Mouse (Mus musculus) MEL (cell line): Measurements from ENCODE around the gene Trdmt1. TPM values are rescaled to one million over a fixed set of nuclear protein-coding genes. Genes with fewer than 3 reads are reported as not detected.
A peak's percentile ranks its signal among the peaks of the same experiment; 100 is the strongest.

Source experiments
- DNase-seq: peaks from one replicate; pipeline ENCODE4 v3.0.0; 2011; ENCODE audit warnings: low read depth, low spot score
- H3K27ac ChIP-seq: 2 replicates; pipeline ENCODE4 v1.5.1; 2012; ENCODE audit warnings: low read depth, mild to moderate bottlenecking, control low read depth, low read length, moderate library complexity; ENCODE audit not compliant: control insufficient read depth
- H3K27me3 ChIP-seq, 2 experiments: fragments of 150-350 bp in 1 of 2; sonication (generic) in 1 of 2; 2 replicates each; pipeline ENCODE4 v1.6.1; 2012; ENCODE audit warnings: low read length in 2 of 2, mild to moderate bottlenecking in 2 of 2, improper control_type of control experiment in 1 of 2, moderate library complexity in 1 of 2; ENCODE audit not compliant: insufficient read depth in 2 of 2, control insufficient read depth in 1 of 2
- H3K36me3 ChIP-seq, 2 experiments: 2 replicates each; pipeline ENCODE4 v1.6.1; 2012 to 2014; ENCODE audit warnings: low read length in 2 of 2, improper control_type of control experiment in 1 of 2, inconsistent platforms in 1 of 2, mild to moderate bottlenecking in 1 of 2; ENCODE audit not compliant: insufficient read depth in 2 of 2, control insufficient read depth in 1 of 2
- H3K4me1 ChIP-seq, 2 experiments: fragments of 150-350 bp in 1 of 2; sonication (generic) in 1 of 2; 2 replicates each; pipeline ENCODE4 v1.6.1; 2012; ENCODE audit warnings: low read length in 2 of 2, improper control_type of control experiment in 1 of 2, mild to moderate bottlenecking in 1 of 2; ENCODE audit not compliant: insufficient read depth in 2 of 2, control insufficient read depth in 1 of 2
- H3K4me3 ChIP-seq, 2 experiments: fragments of 150-350 bp in 1 of 2; sonication (generic) in 1 of 2; 2 replicates each; pipeline ENCODE4 v1.5.1; 2012; ENCODE audit warnings: low read depth in 2 of 2, low read length in 2 of 2, mild to moderate bottlenecking in 2 of 2, moderate library complexity in 2 of 2, control low read depth in 1 of 2, improper control_type of control experiment in 1 of 2; ENCODE audit not compliant: control insufficient read depth in 1 of 2, insufficient read depth in 1 of 2
- H3K79me2 ChIP-seq: 2 replicates; pipeline ENCODE4 v1.6.1; 2012; ENCODE audit warnings: mild to moderate bottlenecking, low read length, moderate library complexity; ENCODE audit not compliant: control insufficient read depth, poor library complexity, insufficient read depth
- H3K9ac ChIP-seq: 2 replicates; pipeline ENCODE4 v1.6.1; 2012; ENCODE audit warnings: low read depth, mild to moderate bottlenecking, control low read depth, low read length, moderate library complexity; ENCODE audit not compliant: control insufficient read depth, poor library complexity, severe bottlenecking
- H3K9me3 ChIP-seq: fragments of 150-350 bp; sonication (generic); replicated peaks from 2 replicates; pipeline ENCODE4 v1.6.1; 2012; ENCODE audit warnings: mild to moderate bottlenecking, low read length, improper control_type of control experiment, moderate library complexity; ENCODE audit not compliant: insufficient read depth
- BHLHE40 ChIP-seq: IDR thresholded peaks from 2 replicates; pipeline ENCODE4 v1.6.1; 2012; ENCODE audit warnings: low read depth, mild to moderate bottlenecking, inconsistent platforms, low read length, improper control_type of control experiment, borderline replicate concordance
- CHD1 ChIP-seq: IDR thresholded peaks from 2 replicates; pipeline ENCODE4 v1.6.1; 2012; ENCODE audit warnings: low read depth, mild to moderate bottlenecking, inconsistent platforms, low read length, improper control_type of control experiment
- CTCF ChIP-seq, 3 experiments: IDR thresholded peaks in 2 of 3; conservative IDR thresholded peaks in 1 of 3; 2 replicates each; pipeline ENCODE4 v1.5.1; 2011 to 2012; ENCODE audit warnings: low read length in 3 of 3, low read depth in 2 of 3, mild to moderate bottlenecking in 2 of 3, improper control_type of control experiment in 1 of 3, inconsistent platforms in 1 of 3, mixed read lengths in 1 of 3, moderate library complexity in 1 of 3; ENCODE audit not compliant: control insufficient read depth in 1 of 3, insufficient read depth in 1 of 3, poor library complexity in 1 of 3, severe bottlenecking in 1 of 3
- E2F4 ChIP-seq: IDR thresholded peaks from 2 replicates; pipeline ENCODE4 v1.6.1; 2011; ENCODE audit warnings: low read depth, low read length, improper control_type of control experiment, borderline replicate concordance
- EP300 ChIP-seq, 2 experiments: IDR thresholded peaks; 2 replicates each; pipeline ENCODE4 v1.6.1; 2011; ENCODE audit warnings: improper control_type of control experiment in 2 of 2, low read length in 2 of 2, low read depth in 1 of 2, mild to moderate bottlenecking in 1 of 2
- ETS1 ChIP-seq: IDR thresholded peaks from 2 replicates; pipeline ENCODE4 v1.6.1; 2012; ENCODE audit warnings: low read depth, mild to moderate bottlenecking, inconsistent platforms, low read length, improper control_type of control experiment, moderate library complexity
- GABPA ChIP-seq: IDR thresholded peaks from 2 replicates; pipeline ENCODE4 v1.6.1; 2012; ENCODE audit warnings: low read depth, mild to moderate bottlenecking, inconsistent platforms, low read length, improper control_type of control experiment, moderate library complexity
- GATA1 ChIP-seq: IDR thresholded peaks from 2 replicates; pipeline ENCODE4 v1.6.1; 2011; ENCODE audit warnings: low read depth, low read length, improper control_type of control experiment
- HCFC1 ChIP-seq: IDR thresholded peaks from 2 replicates; pipeline ENCODE4 v1.6.1; 2012; ENCODE audit warnings: low read depth, mild to moderate bottlenecking, inconsistent platforms, low read length, improper control_type of control experiment, moderate library complexity
- JUND ChIP-seq: IDR thresholded peaks from 2 replicates; pipeline ENCODE4 v1.6.1; 2011; ENCODE audit warnings: low read depth, mild to moderate bottlenecking, improper control_type of control experiment, low read length
- KAT2A ChIP-seq: conservative IDR thresholded peaks from 2 replicates; pipeline ENCODE4 v1.6.1; 2012; ENCODE audit warnings: low read depth, low read length, improper control_type of control experiment, inconsistent platforms
- MAX ChIP-seq: IDR thresholded peaks from 2 replicates; pipeline ENCODE4 v1.6.1; 2011; ENCODE audit warnings: low read length, improper control_type of control experiment
- MAZ ChIP-seq: IDR thresholded peaks from 2 replicates; pipeline ENCODE4 v1.6.1; 2012; ENCODE audit warnings: low read depth, mild to moderate bottlenecking, inconsistent platforms, low read length, improper control_type of control experiment
- MXI1 ChIP-seq: IDR thresholded peaks from 2 replicates; pipeline ENCODE4 v1.6.1; 2011; ENCODE audit warnings: mild to moderate bottlenecking, low read depth, low read length, improper control_type of control experiment
- MYB ChIP-seq: IDR thresholded peaks from 2 replicates; pipeline ENCODE4 v1.6.1; 2011; ENCODE audit warnings: mild to moderate bottlenecking, low read depth, low read length, improper control_type of control experiment
- POLR2AphosphoS2 ChIP-seq: IDR thresholded peaks from 2 replicates; pipeline ENCODE4 v1.6.1; 2011; ENCODE audit warnings: low read length, improper control_type of control experiment
- RAD21 ChIP-seq: IDR thresholded peaks from 2 replicates; pipeline ENCODE4 v1.6.1; 2011; ENCODE audit warnings: mild to moderate bottlenecking, low read depth, low read length, improper control_type of control experiment
- SIN3A ChIP-seq: IDR thresholded peaks from 2 replicates; pipeline ENCODE4 v1.6.1; 2012; ENCODE audit warnings: low read length, improper control_type of control experiment, inconsistent platforms
- SMC3 ChIP-seq: IDR thresholded peaks from 2 replicates; pipeline ENCODE4 v1.6.1; 2011; ENCODE audit warnings: low read depth, low read length, improper control_type of control experiment
- ZKSCAN1 ChIP-seq: IDR thresholded peaks from 2 replicates; pipeline ENCODE4 v1.6.1; 2012; ENCODE audit warnings: low read depth, mild to moderate bottlenecking, inconsistent platforms, low read length, improper control_type of control experiment, moderate library complexity
- ZMIZ1 ChIP-seq: IDR thresholded peaks from 2 replicates; pipeline ENCODE4 v1.6.1; 2012; ENCODE audit warnings: low read depth, mild to moderate bottlenecking, inconsistent platforms, low read length, improper control_type of control experiment, moderate library complexity
- ZNF384 ChIP-seq: IDR thresholded peaks from 2 replicates; pipeline ENCODE4 v1.6.1; 2012; ENCODE audit warnings: low read depth, mild to moderate bottlenecking, inconsistent platforms, low read length, improper control_type of control experiment
- polyA plus RNA-seq, 2 experiments: library from polyadenylated mRNA; stranded (reverse) in 1 of 2; unstranded in 1 of 2; fragments of >175 nt in 1 of 2; fragments of >200 nt in 1 of 2; gene quantifications; 2 replicates each; pipeline versions ENCODE4 v1.2.1 to v1.2.4; 2012; ENCODE audit warnings: low replicate concordance in 2 of 2, low read depth in 1 of 2; ENCODE audit not compliant: insufficient read length in 2 of 2, insufficient read depth in 1 of 2, missing spikeins in 1 of 2
- total RNA-seq: library from RNA; depleted of rRNA; stranded (reverse); fragments of 300-350 nt; gene quantifications from 2 replicates; pipeline ENCODE4 v1.2.3, GENCODE M21; 2012

Gene Trdmt1
- total and polyA plus RNA-seq, 3 experiments: 8.6 to 9.2 TPM; not detected in 1

- TF ChIP-seq JUND (no peak), ETS1 (no peak), ZMIZ1 (no peak), KAT2A (no peak), GATA1 (no peak), MAZ (no peak), BHLHE40 (no peak), POLR2AphosphoS2 (no peak), SMC3 (peak; percentile 17; the same call in 1 of the 2 replicates), RAD21 (peak; percentile 7), GABPA (no peak)
- H3K4me1 ChIP-seq: peaks cover 17 to 30% of the 10 kb centered on the region in 2 experiments
Observed at GRCm38 (mm10) chr2:13536747-13537146, 7.7 kb downstream of the Trdmt1 start.

GRCm38 (mm10) chr2:13530639-13531038 is 13.8 kb downstream of the Trdmt1 start:
- Histone ChIP-seq H3K27me3 (no peaks in the 10 kb centered on the region), H3K4me1 (peaks cover 0 to 4% of the 10 kb centered on the region in 2 experiments; a peak in 2 of 4 replicates), H3K4me3 (no peak overlapping the region), H3K9me3 (no peaks in the 10 kb centered on the region), H3K27ac (no peak overlapping the region), H3K9ac (no peak overlapping the region), H3K79me2 (no peaks in the 10 kb centered on the region), H3K36me3 (peaks cover 0 to 4% of the 10 kb centered on the region in 2 experiments; a peak in 1 of 4 replicates)
- no peak for TF ChIP-seq MAX
- no peak for TF ChIP-seq EP300 (IDR thresholded peaks at IDR 0.05; ENCODE audit: low read depth in 1 of 2, low read length in 2 of 2)
- no peak for TF ChIP-seq ZNF384
- TF ChIP-seq GATA1: no peak
- no peak for DNase-seq

More at GRCm38 (mm10) chr2:13536747-13537146, 7.7 kb downstream of the Trdmt1 start:
- H3K27me3 ChIP-seq: no peaks in the 10 kb centered on the region
- no peak overlapping the region for H3K9ac ChIP-seq
- no peaks in the 10 kb centered on the region for H3K9me3 ChIP-seq
- H3K36me3 ChIP-seq: peaks cover 0 to 32% of the 10 kb centered on the region in 2 experiments; a peak in 2 of 4 replicates
- 0 out of 2 replicates have a peak, but pooled peaks cover 4% of the 10 kb centered on the region for H3K79me2 ChIP-seq
- DNase-seq: no peak
- no peak overlapping the region for H3K4me3 ChIP-seq
- no peak overlapping the region for H3K27ac ChIP-seq

- TF ChIP-seq HCFC1: no peak
- no peak for TF ChIP-seq MYB
- TF ChIP-seq CTCF (IDR thresholded peaks at IDR 0.05 in 2 of 3, conservative IDR thresholded peaks at IDR 0.05 in 1 of 3; ENCODE audit: control insufficient read depth in 1 of 3, insufficient read depth in 1 of 3, low read depth in 2 of 3, low read length in 3 of 3, poor library complexity in 1 of 3, severe bottlenecking in 1 of 3): no peak
- TF ChIP-seq SIN3A: no peak
- TF ChIP-seq ZNF384: no peak
- no peak for TF ChIP-seq ETS1
- no peak for TF ChIP-seq KAT2A
- no peak for TF ChIP-seq POLR2AphosphoS2
- no peak for TF ChIP-seq CHD1
- TF ChIP-seq E2F4: no peak
- TF ChIP-seq ZKSCAN1: no peak
- no peak for TF ChIP-seq GATA1
- no peak for TF ChIP-seq MXI1
- TF ChIP-seq RAD21: no peak
- no peak for TF ChIP-seq MAX
- DNase-seq: peak; percentile 24
Observed at GRCm38 (mm10) chr2:13529253-13529933, 15.1 kb downstream of the Trdmt1 start.

More at GRCm38 (mm10) chr2:13529253-13529933, 15.1 kb downstream of the Trdmt1 start:
- Histone ChIP-seq H3K79me2 (no peaks in the 10 kb centered on the region), H3K27ac (no peak overlapping the region), H3K9ac (no peak overlapping the region), H3K9me3 (no peaks in the 10 kb centered on the region), H3K36me3 (peaks cover 0 to 10% of the 10 kb centered on the region in 2 experiments; a peak in 2 of 4 replicates), H3K4me3 (no peak overlapping the region), H3K4me1 (peaks cover 5 to 6% of the 10 kb centered on the region in 2 experiments; a peak in 3 of 4 replicates), H3K27me3 (no peaks in the 10 kb centered on the region)
